Mouse (Mus musculus) bone marrow macrophage, adult 2 months (primary cell): Measurements from ENCODE around the gene Tmtc2. TPM values are rescaled to one million over a fixed set of nuclear protein-coding genes. Genes with fewer than 3 reads are reported as not detected.
A peak's percentile ranks its signal among the peaks of the same experiment; 100 is the strongest.

Source experiments
- H3K27ac ChIP-seq: 2 replicates; pipeline ENCODE4 v1.5.1; 2012; ENCODE audit warnings: low read depth, low read length; ENCODE audit not compliant: insufficient read depth
- H3K4me1 ChIP-seq: 2 replicates; pipeline ENCODE4 v1.6.1; 2012; ENCODE audit warnings: low read length; ENCODE audit not compliant: control insufficient read depth, insufficient read depth
- H3K4me3 ChIP-seq: 2 replicates; pipeline ENCODE4 v1.5.1; 2012; ENCODE audit warnings: mild to moderate bottlenecking, low read length, moderate library complexity; ENCODE audit not compliant: insufficient read depth
- CTCF ChIP-seq: IDR thresholded peaks from 2 replicates; pipeline ENCODE4 v1.5.1; 2012; ENCODE audit warnings: low read depth, mild to moderate bottlenecking, low read length, moderate library complexity
- POLR2A ChIP-seq: IDR thresholded peaks from 2 replicates; pipeline ENCODE4 v1.6.1; 2012; ENCODE audit warnings: mild to moderate bottlenecking, low read depth, low read length, borderline replicate concordance
- polyA plus RNA-seq: library from polyadenylated mRNA; stranded (reverse); fragments of >200 nt; gene quantifications from 2 replicates; pipeline ENCODE4 v1.2.4, GENCODE M21; 2012; ENCODE audit not compliant: missing spikeins, insufficient read depth, insufficient read length

Tmtc2 gene
- polyA plus RNA-seq, 1 experiment = 1.3 TPM

DNA sequence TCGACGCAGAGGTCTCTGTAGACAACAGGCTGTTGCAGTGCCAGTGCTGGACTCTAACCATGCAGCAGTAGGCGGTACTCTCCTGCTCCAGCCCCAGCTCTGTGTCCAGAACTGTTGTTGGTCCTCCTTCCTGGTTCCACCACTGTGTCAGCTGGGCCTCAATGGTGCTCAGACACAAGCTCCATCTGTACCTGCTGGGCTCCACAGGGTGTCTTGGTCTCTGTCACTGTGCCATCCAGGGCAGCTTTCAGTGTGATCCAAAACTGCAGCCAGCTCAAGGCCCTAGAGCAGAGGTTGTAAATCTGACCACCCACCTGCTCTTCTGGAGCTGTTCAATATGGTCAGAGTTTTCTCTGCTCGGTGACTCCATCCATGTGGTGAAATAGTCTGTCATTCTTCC is 68.2 kb downstream of the Tmtc2 start:
- Histone ChIP-seq H3K27ac (no peak overlapping the region), H3K4me1 (peaks cover 10% of the 10 kb centered on the region), H3K4me3 (no peak overlapping the region)
- no peak for TF ChIP-seq CTCF
- no peak for TF ChIP-seq POLR2A

DNA sequence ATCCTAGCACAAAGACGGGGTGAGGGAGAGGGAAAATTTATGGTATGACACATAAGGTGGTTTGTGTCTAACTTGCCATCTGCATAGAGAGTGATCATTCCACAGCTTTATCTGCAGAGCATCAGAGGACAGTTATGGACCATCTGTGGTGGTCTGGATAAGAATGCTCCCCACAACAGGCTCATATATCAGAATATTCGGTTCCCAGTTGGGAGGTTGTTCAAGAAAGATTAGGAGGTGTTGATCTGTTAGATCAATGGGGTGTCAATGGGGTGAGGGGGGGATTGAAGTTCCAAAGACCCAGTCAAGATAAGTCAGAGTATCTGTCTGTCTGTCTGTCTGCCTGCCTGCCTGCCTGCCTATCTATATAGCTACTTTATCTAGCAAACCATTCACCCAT is 69.8 kb downstream of the Tmtc2 start:
- H3K4me3 ChIP-seq = no peak overlapping the region
- no peak for TF ChIP-seq CTCF
- TF ChIP-seq POLR2A = no peak
- H3K4me1 ChIP-seq = peaks cover 17% of the 10 kb centered on the region
- H3K27ac ChIP-seq = no peak overlapping the region

DNA sequence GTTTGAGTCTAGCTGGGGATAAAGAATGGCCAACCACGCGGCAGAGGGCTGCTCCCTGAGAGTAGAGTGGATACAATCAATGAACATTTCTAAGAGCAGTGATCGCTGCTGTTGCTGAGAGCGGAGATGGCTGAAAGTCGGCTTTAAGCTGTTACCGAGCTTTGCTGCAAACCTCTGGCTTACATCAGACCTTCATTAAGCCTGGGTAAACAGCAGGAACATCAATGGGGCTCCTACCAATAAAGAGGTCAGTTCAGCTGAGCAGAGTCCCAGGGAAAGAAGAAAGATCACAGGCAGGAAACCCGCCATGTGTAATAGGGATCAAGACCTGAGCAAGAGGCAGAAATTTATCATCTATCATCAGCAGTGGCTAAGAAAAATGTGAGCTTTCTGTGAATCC is 72.5 kb downstream of the Tmtc2 start:
- no peak overlapping the region for H3K4me3 ChIP-seq
- TF ChIP-seq CTCF (no peak), POLR2A (no peak)
- H3K4me1 ChIP-seq = peaks cover 13% of the 10 kb centered on the region
- no peak overlapping the region for H3K27ac ChIP-seq

DNA sequence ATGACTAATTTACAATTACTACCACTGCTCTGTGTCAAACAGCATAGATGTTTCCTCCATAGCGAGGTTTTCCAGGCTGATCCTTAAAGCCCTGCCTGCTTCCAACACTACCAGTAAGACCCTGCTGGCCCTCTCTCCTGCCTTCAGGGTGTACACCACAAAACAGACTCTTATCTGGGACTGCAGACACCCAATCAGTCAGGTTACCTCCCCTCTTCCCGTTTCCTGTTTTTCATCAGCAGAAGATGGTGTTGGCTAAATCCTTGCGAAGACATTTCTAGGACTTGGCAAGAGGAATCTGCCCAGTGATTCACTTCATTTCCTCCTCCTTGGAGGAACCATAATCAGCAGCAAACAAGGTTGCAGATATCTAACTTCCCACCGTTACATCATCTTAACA is 73.8 kb downstream of the Tmtc2 start:
- peaks cover 13% of the 10 kb centered on the region for H3K4me1 ChIP-seq
- no peak for TF ChIP-seq POLR2A
- no peak for TF ChIP-seq CTCF
- H3K27ac ChIP-seq = no peak overlapping the region
- no peak overlapping the region for H3K4me3 ChIP-seq

DNA sequence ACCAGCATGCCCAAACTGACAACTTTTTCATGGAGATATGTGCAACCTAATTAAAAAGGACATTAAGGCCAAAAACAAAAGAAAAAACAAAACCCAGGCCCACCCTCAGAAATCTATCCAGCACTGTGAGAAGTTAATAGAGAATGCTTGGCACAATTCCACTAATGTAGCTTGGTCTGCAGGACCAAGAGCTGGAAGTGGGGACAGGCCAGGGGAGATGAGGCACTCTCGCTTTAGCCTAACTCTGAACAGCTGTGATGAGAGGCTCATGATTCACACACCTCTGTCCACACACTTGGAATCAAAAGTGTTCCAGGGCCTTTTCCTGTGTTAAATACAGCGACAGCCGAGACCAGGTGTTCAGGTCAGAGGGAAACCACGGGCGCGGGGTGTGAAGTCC is 79.0 kb downstream of the Tmtc2 start:
- TF ChIP-seq POLR2A = no peak
- no peak for TF ChIP-seq CTCF

DNA sequence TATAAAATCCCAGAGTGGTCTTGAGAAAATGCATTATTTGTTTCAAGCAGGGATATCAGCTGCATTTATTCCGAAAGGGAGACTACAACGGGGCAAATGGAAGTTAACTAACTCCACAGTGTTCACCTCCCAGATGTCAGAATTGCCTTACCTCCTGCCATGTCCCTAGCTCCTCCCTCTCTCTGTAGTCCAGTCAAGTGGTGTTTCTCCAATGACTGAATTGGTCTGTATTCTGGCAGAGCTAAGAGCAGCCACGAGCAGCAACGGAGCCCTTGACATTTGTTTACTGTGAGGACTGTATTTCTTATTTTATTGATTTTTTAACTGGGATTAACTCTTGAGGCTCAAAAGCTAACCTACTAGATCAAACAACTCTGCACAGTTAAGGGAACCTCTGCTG is 81.8 kb downstream of the Tmtc2 start:
- TF ChIP-seq POLR2A (no peak), CTCF (no peak)
- peaks cover 9% of the 10 kb centered on the region for H3K4me1 ChIP-seq
- H3K4me3 ChIP-seq = no peak overlapping the region
- H3K27ac ChIP-seq = no peak overlapping the region

More for the DNA sequence above, 79.0 kb downstream of the Tmtc2 start:
- Histone ChIP-seq H3K27ac (no peak overlapping the region), H3K4me3 (no peak overlapping the region), H3K4me1 (peaks cover 17% of the 10 kb centered on the region)

DNA sequence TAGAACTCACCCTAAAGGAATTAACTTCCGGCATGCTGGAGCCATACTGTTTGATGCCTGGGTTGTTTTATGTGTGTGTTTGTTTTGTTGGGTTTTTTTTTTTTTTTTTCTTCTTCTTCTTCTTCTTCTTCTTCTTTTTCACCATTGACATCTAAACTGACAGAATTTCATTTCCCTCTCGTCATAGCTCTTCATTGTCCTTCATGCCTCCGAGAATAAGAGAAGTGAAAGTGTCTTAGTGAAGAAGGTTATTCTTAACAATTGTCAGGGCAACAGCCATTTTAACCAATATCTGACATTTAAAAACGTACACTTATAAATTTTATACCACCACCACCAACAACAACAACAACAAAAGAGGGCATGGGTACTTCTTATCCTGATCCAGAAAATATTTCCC is 83.5 kb downstream of the Tmtc2 start:
- no peak overlapping the region for H3K4me3 ChIP-seq
- TF ChIP-seq CTCF (no peak), POLR2A (no peak)
- H3K27ac ChIP-seq = peak overlapping the region; percentile 51
- peaks cover 9% of the 10 kb centered on the region for H3K4me1 ChIP-seq

DNA sequence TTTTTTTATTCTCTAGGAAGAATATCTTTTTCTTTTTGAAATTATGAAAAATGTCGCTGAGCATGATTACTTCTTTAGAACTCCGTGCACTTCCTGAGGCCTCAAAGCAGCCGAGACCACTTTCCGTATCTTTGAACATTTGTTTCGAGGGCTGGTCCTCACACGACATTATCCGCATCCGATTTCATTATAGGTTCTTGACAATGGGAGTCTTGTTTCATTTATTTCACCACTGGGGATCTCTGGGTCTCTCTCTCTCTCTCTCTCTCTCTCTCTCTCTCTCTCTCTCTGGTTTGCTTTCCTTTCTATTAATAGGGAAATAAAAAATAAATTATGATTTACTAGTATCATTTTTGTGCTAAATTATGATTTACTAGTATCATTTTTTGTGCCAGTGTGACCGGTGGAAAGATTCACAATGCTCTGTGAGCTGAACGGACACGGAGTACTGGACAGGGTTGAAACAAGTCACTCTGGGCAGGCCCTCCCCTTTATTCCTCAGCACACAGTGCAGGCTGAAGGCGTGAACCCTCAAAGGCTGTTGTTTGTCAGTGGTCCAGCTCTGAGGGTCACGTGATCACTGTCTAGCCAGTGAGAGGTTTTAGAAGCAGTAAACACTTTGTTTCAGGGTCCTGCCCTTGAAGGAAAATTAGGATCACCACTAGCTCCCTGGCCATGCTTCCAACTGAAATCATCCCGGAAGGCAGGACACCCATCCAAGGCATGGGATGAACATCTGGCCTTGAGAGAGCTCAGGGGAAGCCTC is 84.1 kb downstream of the Tmtc2 start:
- Histone ChIP-seq H3K27ac (peak overlapping the region; percentile 51), H3K4me3 (no peak overlapping the region), H3K4me1 (peaks cover 9% of the 10 kb centered on the region)
- TF ChIP-seq CTCF (no peak), POLR2A (no peak)

DNA sequence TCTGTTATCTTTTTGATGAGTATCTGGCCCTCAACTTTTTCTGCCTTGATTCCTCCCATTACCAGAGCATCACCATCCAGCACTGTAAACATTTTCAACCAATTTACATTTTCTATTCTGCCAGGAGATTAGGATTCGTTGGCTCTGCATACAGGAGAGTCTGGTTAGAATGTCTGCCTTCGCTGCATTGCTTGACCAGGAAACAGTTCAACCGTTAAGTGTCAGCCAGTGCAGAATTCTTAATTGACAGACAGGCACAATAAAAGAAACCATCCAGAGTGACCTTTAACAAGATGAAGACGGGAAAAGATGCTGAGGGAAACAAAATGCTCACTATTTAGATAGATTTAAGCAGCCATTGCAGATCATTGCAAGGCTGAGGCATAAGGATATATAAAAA is 87.3 kb downstream of the Tmtc2 start:
- TF ChIP-seq CTCF = no peak
- TF ChIP-seq POLR2A = no peak
- Histone ChIP-seq H3K27ac (no peak overlapping the region), H3K4me1 (peaks cover 9% of the 10 kb centered on the region), H3K4me3 (no peak overlapping the region)

DNA sequence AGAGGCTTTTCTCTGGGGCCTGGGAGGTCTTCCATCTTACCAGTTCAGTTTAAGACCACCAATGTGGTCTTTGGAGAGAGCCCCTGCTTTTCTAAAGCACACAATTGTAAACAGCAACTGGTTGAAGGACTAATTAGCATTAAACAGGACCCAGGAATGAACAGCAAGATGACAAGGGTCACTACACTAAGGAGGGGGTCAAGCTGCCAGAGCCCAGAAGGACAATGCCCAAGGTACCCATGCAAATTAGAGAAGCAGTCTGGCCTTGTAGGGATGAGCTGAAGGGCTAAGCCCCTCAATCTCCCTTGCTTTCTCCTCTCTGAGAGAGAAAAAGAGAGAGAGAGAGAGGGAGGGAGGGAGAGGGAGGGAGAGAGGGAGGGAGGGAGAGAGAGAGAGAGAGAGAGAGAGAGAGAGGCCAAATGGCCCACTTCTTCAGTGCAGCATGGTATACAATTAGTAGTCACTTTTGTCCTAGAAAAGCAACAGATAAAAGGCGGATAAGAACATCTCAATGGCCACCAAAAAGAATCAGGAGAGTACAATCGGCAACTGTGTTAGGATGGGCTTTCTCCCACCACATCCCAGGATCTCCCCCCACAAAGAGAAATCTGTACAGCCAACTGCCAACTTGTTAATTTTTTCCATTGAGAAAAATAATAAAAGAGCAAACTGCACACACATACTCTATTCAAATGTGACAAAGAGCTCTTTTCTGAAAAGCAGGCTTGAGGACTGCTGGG is 89.7 kb downstream of the Tmtc2 start:
- no peak overlapping the region for H3K27ac ChIP-seq
- no peak overlapping the region for H3K4me3 ChIP-seq
- TF ChIP-seq CTCF = no peak
- no peak for TF ChIP-seq POLR2A
- H3K4me1 ChIP-seq = no peaks in the 10 kb centered on the region
